Mouse (Mus musculus) lung, adult 2 months (tissue): ENCODE results near the gene Snx6. TPM values are rescaled to one million over a fixed set of nuclear protein-coding genes. Genes with fewer than 3 reads are reported as not detected.
"Not testable (repeated sequence)": the region's sequence is repeated elsewhere in the genome, so short reads cannot be mapped to it uniquely, and the experiment has no call there.

Experiments used
- DNase-seq: peaks from one replicate; pipeline ENCODE4 v3.0.0; 2022
- H3K4me1 ChIP-seq: fragments of 200-500 bp; 2 replicates; pipeline ENCODE4 v1.6.1; 2011; ENCODE audit warnings: low read length; ENCODE audit not compliant: control insufficient read depth, insufficient read depth
- H3K4me3 ChIP-seq: fragments of 200-500 bp; replicated peaks from 2 replicates; pipeline ENCODE3; 2011; ENCODE audit warnings: low read depth, mild to moderate bottlenecking, control low read depth, low read length; ENCODE audit errors: extremely low read depth
- CTCF ChIP-seq: fragments of 200-500 bp; IDR thresholded peaks from 2 replicates; pipeline ENCODE4 v1.5.1; 2011; ENCODE audit warnings: mild to moderate bottlenecking, low read length, control low read depth; ENCODE audit not compliant: insufficient read depth
- POLR2A ChIP-seq: fragments of 200-500 bp; IDR thresholded peaks from 2 replicates; pipeline ENCODE4 v1.6.1; 2011; ENCODE audit warnings: low read depth, mild to moderate bottlenecking, control low read depth, low read length, borderline replicate concordance; ENCODE audit errors: extremely low read depth
- WGBS: fragments of 180-500 bp; shearing (Covaris S2); methylation state at CpG from one replicate; pipeline ENCODE4 v1.1.7; 2018; 5-methylcytosine and 5-hydroxymethylcytosine counted together
- polyA plus RNA-seq: library from polyadenylated mRNA; depleted of rRNA; stranded (reverse); fragments of >200 nt; gene quantifications from 2 replicates; pipeline ENCODE4 v1.2.3, GENCODE M21; 2012

The Snx6 gene
- polyA plus RNA-seq, 1 experiment: 17.0 TPM

GRCm38 (mm10) chr12:54748647-54749046 is 46.9 kb downstream of the Snx6 start:
- 97% methylated on average over 8 of the region's 8 CpGs for WGBS
- no peak for DNase-seq
- TF ChIP-seq CTCF: no peak
- TF ChIP-seq POLR2A: no peak
- Histone ChIP-seq H3K4me1 (no peaks in the 10 kb centered on the region), H3K4me3 (no peak overlapping the region)

- peak; percentile 23 for DNase-seq
- H3K4me3 ChIP-seq, H3K4me1 ChIP-seq: not testable (repeated sequence)
- 0% methylated on average over 13 of the region's 33 CpGs for WGBS
Observed at GRCm38 (mm10) chr12:54738661-54739243, 56.8 kb downstream of the Snx6 start.

DNA sequence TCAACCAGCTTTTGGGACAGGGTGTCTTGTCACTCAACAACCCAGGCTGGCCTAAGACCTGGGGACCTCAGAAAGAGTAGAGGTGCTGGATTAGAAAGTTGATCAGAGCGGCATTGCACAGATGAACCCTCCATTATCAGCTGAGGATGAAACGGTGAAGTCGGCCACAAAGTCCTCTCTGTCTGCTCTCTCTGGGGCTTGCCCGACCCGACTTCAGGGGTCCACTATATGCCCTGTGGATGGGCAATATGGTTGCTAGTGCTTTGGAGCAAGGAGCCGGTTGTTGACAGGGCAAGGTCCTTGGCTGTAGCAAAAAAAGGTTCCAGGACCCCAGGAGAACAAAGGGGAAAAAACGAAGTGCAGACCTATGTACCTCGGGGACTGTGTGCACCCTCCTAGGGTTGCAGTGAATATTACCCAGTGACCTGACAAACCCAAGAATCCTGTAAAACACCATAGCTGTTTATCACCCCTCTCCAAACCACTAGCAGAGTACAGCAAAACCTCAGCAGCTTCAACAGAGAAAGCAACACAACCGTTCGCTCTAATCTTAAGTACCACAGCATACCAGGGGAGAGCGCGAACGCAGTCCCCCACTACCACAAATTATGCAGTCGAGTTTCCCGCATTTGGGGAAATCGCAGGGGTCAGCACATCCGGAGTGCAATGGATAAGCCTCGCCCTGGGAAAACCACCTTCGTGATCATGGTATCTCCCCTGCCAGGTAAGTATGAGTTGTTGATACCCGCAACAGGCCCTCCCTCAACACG is 57.4 kb downstream of the Snx6 start:
- WGBS: no CpG with 5 or more reads among the region's 21 CpGs
- H3K4me3 ChIP-seq, DNase-seq, H3K4me1 ChIP-seq: not testable (repeated sequence)

GRCm38 (mm10) chr12:54734307-54735131 is 61.0 kb downstream of the Snx6 start:
- H3K4me1 ChIP-seq, DNase-seq, H3K4me3 ChIP-seq: not testable (repeated sequence)
- WGBS: 0% methylated on average over 8 of the region's 49 CpGs
- TF ChIP-seq POLR2A: peak; percentile 48; the same call in 1 of the 2 replicates

GRCm38 (mm10) chr12:54729140-54730059 is 66.1 kb downstream of the Snx6 start:
- not testable (repeated sequence) for H3K4me1 ChIP-seq, H3K4me3 ChIP-seq, DNase-seq
- WGBS: no CpG with 5 or more reads among the region's 56 CpGs

DNA sequence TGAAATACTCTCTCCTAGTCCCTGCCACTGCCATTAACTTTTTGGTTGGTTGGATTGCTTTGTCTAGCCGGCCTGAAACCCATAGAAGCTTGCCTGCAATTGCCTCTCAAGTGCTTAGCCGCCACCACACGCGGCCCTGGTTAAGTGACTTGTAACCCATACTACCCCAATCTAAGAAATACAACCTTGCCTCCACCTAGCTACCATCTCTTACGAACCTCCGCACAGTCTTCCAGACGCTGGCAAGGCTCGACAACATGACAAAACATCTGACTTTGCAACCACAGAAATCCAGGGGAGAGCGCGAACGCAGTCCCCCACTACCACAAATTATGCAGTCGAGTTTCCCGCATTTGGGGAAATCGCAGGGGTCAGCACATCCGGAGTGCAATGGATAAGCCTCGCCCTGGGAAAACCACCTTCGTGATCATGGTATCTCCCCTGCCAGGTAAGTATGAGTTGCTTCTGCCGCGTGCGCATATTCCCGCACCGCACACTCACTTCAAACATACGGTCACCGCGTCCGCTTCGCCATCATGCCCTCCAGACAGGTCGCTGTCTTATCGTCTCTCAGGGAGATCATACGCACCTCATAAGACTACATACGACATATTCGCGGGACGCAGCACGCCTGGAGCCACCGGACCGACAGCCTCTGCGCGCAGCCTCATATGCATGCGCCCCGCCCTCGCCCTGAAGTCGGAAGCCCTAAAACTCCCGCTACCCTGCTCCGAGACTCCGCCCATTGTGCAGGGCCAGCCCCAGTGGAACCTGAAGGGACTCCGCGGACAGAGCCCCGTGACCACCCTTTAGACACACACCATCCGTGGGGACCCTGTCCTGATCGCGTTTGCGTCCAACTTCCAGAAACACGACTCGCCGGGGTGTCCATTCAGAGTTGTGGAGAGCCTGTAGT is 76.4 kb downstream of the Snx6 start:
- WGBS: no CpG with 5 or more reads among the region's 56 CpGs
- H3K4me3 ChIP-seq, DNase-seq, H3K4me1 ChIP-seq: not testable (repeated sequence)

GRCm38 (mm10) chr12:54717516-54717915 is 78.0 kb downstream of the Snx6 start:
- H3K4me1 ChIP-seq, H3K4me3 ChIP-seq, DNase-seq: not testable (repeated sequence)
- 71% methylated on average over 7 of the region's 11 CpGs for WGBS

DNA sequence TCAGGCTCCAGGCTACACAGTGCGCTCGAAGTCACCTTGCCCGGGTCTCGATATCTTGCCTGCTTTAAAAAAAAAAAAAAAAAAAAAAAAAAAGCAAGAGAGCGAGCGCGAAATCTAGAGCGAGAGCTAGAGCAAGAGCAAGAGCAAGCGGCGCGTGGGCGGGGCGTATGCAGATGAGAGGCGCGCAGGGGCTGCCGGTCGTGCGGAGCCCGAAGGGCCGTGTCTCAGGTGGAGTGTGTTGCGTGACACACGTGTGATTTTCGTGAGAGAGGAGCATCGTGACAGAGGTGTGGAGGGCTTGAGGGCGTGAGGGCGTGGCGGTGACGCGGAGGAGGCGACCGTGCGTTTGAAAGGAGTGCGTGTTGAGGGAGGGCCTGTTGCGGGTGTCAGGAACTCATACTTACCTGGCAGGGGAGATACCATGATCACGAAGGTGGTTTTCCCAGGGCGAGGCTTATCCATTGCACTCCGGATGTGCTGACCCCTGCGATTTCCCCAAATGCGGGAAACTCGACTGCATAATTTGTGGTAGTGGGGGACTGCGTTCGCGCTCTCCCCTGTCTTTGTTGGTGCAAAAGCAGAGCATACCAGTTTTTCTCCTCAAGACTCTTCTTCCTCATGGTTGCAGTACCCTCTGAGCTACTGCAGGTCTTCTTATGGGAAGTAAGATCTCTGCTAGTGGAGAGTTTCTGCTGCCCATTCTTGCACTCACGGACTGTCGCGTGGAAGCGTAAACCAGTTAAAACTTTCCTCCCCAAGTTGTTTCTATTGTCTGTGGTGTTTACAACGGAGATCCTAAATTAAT is 81.5 kb downstream of the Snx6 start:
- whole genome bisulfite sequencing: 0% methylated on average over 7 of the region's 48 CpGs
- peak; percentile 44 for DNase-seq
- not testable (repeated sequence) for H3K4me1 ChIP-seq, H3K4me3 ChIP-seq

DNA sequence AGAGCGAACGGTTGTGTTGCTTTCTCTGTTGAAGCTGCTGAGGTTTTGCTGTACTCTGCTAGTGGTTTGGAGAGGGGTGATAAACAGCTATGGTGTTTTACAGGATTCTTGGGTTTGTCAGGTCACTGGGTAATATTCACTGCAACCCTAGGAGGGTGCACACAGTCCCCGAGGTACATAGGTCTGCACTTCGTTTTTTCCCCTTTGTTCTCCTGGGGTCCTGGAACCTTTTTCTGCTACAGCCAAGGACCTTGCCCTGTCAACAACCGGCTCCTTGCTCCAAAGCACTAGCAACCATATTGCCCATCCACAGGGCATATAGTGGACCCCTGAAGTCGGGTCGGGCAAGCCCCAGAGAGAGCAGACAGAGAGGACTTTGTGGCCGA is 85.0 kb downstream of the Snx6 start:
- H3K4me1 ChIP-seq, H3K4me3 ChIP-seq, DNase-seq: not testable (repeated sequence)
- 0% methylated on average over 3 of the region's 8 CpGs for WGBS

GRCm38 (mm10) chr12:54709691-54710493 is 85.6 kb downstream of the Snx6 start:
- not testable (repeated sequence) for H3K4me3 ChIP-seq, DNase-seq, H3K4me1 ChIP-seq
- under 1% methylated on average over 13 of the region's 44 CpGs for WGBS
